Mouse (Mus musculus) urinary bladder, adult 18-20 months (tissue): ENCODE data around the gene Mapt.
A peak's percentile ranks its signal among the peaks of the same experiment; 100 is the strongest.
"Not testable (repeated sequence)": the region's sequence is repeated elsewhere in the genome, so short reads cannot be mapped to it uniquely, and the experiment has no call there.

Experiments used
- DNase-seq, 2 experiments: peaks; one replicate each; pipeline ENCODE4 v3.0.0; 2022; ENCODE audit warnings: low spot score in 2 of 2, mixed read lengths in 2 of 2

Gene Mapt

GRCm38 (mm10) chr11:104231041-104231911 lies at the start of gene Mapt:
Gene Mapt (plus strand): TSS chr11:104231390.
- DNase-seq: peak; percentile 76 to 79

GRCm38 (mm10) chr11:104182141-104182540 lies 49.0 kb upstream of the Mapt start:
- DNase-seq: no peak

GRCm38 (mm10) chr11:104186135-104186836 lies 44.9 kb upstream of the Mapt start, which contains the start of gene Sppl2c:
Gene Sppl2c (plus strand): TSS chr11:104186327.
- no peak for DNase-seq

GRCm38 (mm10) chr11:104186837-104187150 lies 44.4 kb upstream of the Mapt start:
- no peak for DNase-seq

GRCm38 (mm10) chr11:104187766-104188165 lies 43.4 kb upstream of the Mapt start:
- DNase-seq: no peak

GRCm38 (mm10) chr11:104190008-104190407 lies 41.2 kb upstream of the Mapt start:
- DNase-seq: no peak

GRCm38 (mm10) chr11:104195382-104195781 lies 35.8 kb upstream of the Mapt start:
- no peak for DNase-seq

- peak; percentile 20 to 69 for DNase-seq
These were observed 35.4 kb upstream of the Mapt start for GRCm38 (mm10) chr11:104195791-104196190.

GRCm38 (mm10) chr11:104197861-104198260 lies 33.3 kb upstream of the Mapt start:
- no peak for DNase-seq

GRCm38 (mm10) chr11:104203271-104203670 lies 27.9 kb upstream of the Mapt start:
- DNase-seq: no peak

- DNase-seq: no peak
These were observed 24.6 kb upstream of the Mapt start for GRCm38 (mm10) chr11:104206573-104206972.

- DNase-seq: no peak
These were observed 22.1 kb upstream of the Mapt start for GRCm38 (mm10) chr11:104209041-104209440.

- no peak for DNase-seq
These were observed 19.9 kb upstream of the Mapt start for GRCm38 (mm10) chr11:104211251-104211650.

- DNase-seq: not testable (repeated sequence)
These were observed 17.1 kb upstream of the Mapt start for GRCm38 (mm10) chr11:104214128-104214527.

- DNase-seq: no peak
These were observed 13.1 kb upstream of the Mapt start for GRCm38 (mm10) chr11:104218075-104218474.

GRCm38 (mm10) chr11:104220291-104220690 lies 10.9 kb upstream of the Mapt start:
- DNase-seq: no peak

GRCm38 (mm10) chr11:104221751-104222150 lies 9.4 kb upstream of the Mapt start:
- no peak for DNase-seq

- no peak for DNase-seq
These were observed 7.9 kb upstream of the Mapt start for GRCm38 (mm10) chr11:104223301-104223700.

GRCm38 (mm10) chr11:104229391-104229790 lies 1.8 kb upstream of the Mapt start:
- DNase-seq: no peak

GRCm38 (mm10) chr11:104230066-104230778 lies 968 bp upstream of the Mapt start:
- DNase-seq: no peak

- DNase-seq: peak in 1 of 2 experiments; percentile 31
These were observed 1.2 kb downstream of the Mapt start for GRCm38 (mm10) chr11:104232141-104233061.
